Mouse (Mus musculus): ENCODE data around the gene Cplx3.
A peak's percentile ranks its signal among the peaks of the same experiment; 100 is the strongest.

Gene Cplx3

DNA sequence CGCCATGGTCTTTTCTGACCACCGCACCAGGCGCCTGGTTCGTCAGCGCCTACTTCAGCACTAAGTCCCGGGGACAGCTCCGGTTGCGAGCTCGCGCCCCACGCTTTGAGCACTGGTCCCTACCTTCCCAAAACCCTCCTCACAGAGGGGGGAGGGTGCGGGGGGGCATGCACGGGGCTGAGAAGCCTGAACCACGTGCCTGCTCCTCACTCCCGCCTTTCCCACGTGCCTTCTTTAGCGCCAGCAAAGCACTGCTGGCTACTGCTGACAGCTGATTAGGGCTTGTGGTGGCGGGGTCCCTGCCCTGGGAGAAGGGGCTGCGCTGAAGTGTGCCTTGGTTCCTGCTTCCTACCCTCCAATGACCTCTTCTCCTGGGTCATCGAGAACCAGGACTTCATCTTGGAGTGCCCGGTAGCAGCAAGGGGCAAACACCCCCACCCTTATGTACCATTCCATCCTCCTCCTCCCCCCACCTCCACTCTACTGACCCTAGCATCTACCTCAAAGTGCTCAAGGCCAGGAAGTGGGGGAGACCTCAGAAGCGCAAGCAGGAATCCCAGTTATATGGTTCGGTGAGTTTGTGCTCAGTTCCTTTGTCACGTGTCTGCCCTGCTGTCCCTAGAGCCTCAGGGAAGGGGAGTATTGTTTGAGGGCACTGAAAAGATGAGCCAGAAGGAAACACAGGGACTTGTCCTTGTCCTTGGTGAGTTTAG, at the start of gene Cplx3:
Gene Cplx3 (minus strand): TSS at position 143 of the 713 bp plus-strand sequence.
- Histone ChIP-seq H3K27me3 (ENCODE audit: control insufficient read depth, insufficient read depth, low read length, poor library complexity, severe bottlenecking) (no peaks in the 10 kb centered on the region), H3K36me3 (ENCODE audit: control insufficient read depth, insufficient read depth, low read length, poor library complexity, severe bottlenecking) (no peaks in the 10 kb centered on the region)
- peak; percentile 54 for DNase-seq (ENCODE audit: low read depth, low spot score)

DNA sequence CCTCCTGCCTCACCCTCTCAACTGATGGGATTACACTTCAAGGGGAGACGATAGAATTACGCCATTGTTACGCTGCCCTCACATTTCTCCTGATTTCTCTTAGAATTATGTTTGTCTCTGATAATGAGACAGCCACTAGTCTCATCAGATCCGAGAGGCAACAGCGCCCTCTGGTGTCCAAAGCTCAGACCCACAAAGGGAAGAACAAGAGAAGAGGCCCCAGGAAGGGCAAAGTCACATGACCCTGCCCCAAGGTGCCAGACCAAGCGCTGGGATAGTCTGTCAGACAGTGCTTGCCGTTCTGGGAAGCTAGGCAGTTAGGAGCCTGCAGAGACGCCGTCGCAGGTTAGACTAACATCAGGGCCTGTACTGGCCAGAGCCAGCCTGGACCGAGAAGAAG, 49.7 kb upstream of the Cplx3 start:
- Histone ChIP-seq H3K27me3 (ENCODE audit: control insufficient read depth, insufficient read depth, low read length, poor library complexity, severe bottlenecking) (no peaks in the 10 kb centered on the region), H3K36me3 (ENCODE audit: control insufficient read depth, insufficient read depth, low read length, poor library complexity, severe bottlenecking) (no peaks in the 10 kb centered on the region)
- DNase-seq (ENCODE audit: low read depth, low spot score): peak; percentile 96

DNA sequence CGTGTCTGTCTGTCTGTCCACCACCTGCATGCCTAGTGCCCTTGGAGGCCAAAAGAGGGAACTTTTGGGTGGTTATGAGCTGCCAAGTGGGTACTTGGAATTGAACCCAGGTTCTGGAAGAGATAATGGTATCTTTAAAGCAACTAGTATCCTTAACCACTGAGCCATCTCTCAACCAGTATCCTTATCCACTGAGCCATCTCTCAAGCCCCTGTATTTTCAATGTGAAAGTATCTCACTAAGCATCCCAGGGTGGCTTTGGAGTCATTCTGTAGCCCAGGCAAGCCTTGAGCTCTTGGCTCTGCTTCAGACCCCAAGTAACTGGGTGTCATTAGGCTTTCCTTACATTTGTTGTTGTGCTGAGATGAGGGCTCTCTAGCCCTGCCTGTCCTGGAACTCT, 48.9 kb upstream of the Cplx3 start:
- Histone ChIP-seq H3K36me3 (ENCODE audit: control insufficient read depth, insufficient read depth, low read length, poor library complexity, severe bottlenecking) (no peaks in the 10 kb centered on the region), H3K27me3 (ENCODE audit: control insufficient read depth, insufficient read depth, low read length, poor library complexity, severe bottlenecking) (no peaks in the 10 kb centered on the region)
- DNase-seq (ENCODE audit: low read depth, low spot score): no peak

DNA sequence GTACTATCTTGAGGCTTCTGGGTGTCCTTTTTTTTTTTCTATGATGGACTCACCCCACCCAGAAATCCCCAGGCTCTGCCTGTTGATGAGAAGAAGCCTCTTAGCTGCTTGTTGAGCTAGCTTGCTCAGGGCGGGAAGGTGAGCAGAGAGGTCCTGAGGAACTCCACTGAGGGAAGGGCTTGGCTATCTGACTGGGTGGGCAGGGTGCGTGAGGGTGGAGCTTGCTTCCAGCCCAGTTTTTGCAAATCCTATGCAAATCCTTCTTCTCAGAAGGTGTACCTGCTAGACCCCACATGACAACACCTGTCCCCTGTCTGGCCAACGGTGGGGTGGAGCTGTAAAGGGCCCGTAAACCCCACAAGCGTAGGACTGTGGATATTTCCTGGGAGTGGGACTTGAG, 47.2 kb upstream of the Cplx3 start, which contains the start of gene Csk:
Gene Csk (minus strand): TSS at position 349 of the 400 bp plus-strand sequence.
- DNase-seq (ENCODE audit: low read depth, low spot score): no peak
- Histone ChIP-seq H3K27me3 (ENCODE audit: control insufficient read depth, insufficient read depth, low read length, poor library complexity, severe bottlenecking) (no peaks in the 10 kb centered on the region), H3K36me3 (ENCODE audit: control insufficient read depth, insufficient read depth, low read length, poor library complexity, severe bottlenecking) (peaks cover 3% of the 10 kb centered on the region; the same call in 1 of the 2 replicates)

DNA sequence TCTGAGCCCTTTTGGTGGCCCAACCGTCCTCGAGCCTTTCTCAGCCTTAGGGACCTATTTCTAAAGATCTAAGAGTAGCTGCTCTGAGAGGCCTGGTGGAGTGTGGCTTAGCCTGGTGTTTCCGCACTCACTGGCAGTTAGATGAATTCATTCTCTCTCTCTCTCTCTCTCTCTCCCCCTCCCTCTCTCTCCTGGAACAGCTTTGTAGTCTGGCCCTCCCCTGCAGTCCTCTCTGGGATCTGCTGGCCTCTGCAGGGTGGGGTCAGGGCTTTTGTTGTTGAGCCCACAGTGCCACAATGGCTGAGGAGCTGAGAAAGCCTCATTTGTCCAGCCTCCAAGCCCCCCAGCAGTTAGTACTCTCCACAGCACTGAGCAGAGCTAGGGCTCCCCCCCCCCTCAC, 46.8 kb upstream of the Cplx3 start:
- Histone ChIP-seq H3K27me3 (ENCODE audit: control insufficient read depth, insufficient read depth, low read length, poor library complexity, severe bottlenecking) (no peaks in the 10 kb centered on the region), H3K36me3 (ENCODE audit: control insufficient read depth, insufficient read depth, low read length, poor library complexity, severe bottlenecking) (peaks cover 3% of the 10 kb centered on the region; the same call in 1 of the 2 replicates)
- DNase-seq (ENCODE audit: low read depth, low spot score): no peak

DNA sequence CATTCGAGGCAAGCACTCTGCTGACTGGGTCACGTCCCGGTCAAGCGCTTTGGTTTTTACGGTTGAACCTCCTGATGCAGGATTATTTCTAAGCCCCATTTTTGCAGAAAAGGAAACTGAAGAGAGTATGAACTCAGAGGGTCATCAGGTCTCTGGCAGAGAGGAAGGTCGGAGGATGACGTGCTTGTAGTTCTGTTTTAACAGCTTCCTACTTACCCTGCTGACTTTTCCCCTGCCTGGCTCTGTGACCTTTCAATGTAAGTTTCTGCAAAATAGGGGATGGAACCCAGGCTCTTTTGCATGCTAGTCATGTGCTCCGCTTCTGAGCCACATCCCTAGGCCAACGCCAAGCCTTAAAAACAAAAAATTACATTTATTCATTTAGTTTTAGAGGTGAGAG, 46.3 kb upstream of the Cplx3 start:
- peak; percentile 70 for DNase-seq (ENCODE audit: low read depth, low spot score)
- Histone ChIP-seq H3K27me3 (ENCODE audit: control insufficient read depth, insufficient read depth, low read length, poor library complexity, severe bottlenecking) (no peaks in the 10 kb centered on the region), H3K36me3 (ENCODE audit: control insufficient read depth, insufficient read depth, low read length, poor library complexity, severe bottlenecking) (peaks cover 3% of the 10 kb centered on the region; the same call in 1 of the 2 replicates)

DNA sequence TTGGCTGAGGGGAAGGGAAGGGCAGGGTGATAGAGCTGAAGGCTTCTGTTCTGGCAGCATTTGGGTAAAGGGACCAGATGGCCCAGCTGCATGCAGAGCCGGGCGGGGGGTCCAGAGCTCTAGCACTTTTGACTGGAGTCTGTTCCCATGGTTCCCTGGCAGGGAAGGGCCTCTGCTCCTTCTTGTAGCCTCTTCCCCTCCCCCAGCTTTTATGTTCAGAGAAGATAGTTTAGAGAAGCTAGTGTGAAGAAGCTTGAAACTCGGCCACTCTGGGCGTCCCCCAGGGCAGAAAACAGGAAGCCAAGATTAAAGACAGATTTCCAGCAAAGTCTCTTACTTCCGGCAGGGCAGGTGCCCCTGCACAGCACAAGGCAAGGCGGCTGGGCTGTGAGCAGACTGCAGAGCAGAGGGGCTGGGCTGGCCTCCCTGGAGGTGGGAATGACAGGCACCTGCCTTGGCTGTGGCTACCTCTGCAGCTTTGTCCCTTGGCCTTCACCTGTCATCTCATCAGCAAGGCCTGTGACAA, 44.8 kb upstream of the Cplx3 start:
- DNase-seq (ENCODE audit: low read depth, low spot score): peak; percentile 76
- Histone ChIP-seq H3K36me3 (ENCODE audit: control insufficient read depth, insufficient read depth, low read length, poor library complexity, severe bottlenecking) (peaks cover 3% of the 10 kb centered on the region; the same call in 1 of the 2 replicates), H3K27me3 (ENCODE audit: control insufficient read depth, insufficient read depth, low read length, poor library complexity, severe bottlenecking) (no peaks in the 10 kb centered on the region)

DNA sequence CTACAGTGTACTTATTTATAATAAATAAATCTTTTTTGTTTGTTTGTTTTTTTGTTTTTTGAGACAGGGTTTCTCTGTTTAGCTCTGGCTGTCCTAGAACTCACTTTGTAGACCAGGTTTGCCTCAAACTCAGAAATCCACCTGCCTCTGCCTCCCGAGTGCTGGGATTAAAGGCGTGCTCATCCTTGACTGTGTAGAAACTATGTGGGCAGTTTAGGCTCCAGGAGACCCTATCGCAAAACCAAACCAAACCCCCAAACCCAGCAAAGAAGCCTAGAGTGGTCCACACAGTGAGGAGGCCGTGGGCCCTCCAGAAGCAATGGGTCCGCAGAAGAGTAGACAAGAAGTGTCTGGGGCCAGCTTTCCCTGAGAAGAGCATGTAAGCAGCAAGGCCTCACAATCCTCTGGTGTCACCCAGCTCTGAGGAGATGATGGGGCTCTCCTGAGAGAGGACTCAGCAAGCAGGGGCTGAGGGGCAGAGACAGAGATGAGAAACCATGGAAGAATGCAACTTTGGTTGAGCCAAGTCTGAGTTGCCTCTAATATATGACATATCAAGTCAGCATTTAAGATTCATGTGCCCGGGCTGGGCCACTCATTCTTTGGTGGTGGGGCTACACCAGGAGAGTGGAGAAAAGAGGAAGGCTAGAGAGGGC, 44.2 kb upstream of the Cplx3 start:
- peaks cover 3% of the 10 kb centered on the region; the same call in 1 of the 2 replicates for H3K36me3 ChIP-seq (ENCODE audit: control insufficient read depth, insufficient read depth, low read length, poor library complexity, severe bottlenecking)
- H3K27me3 ChIP-seq (ENCODE audit: control insufficient read depth, insufficient read depth, low read length, poor library complexity, severe bottlenecking): no peaks in the 10 kb centered on the region
- DNase-seq (ENCODE audit: low read depth, low spot score): no peak

DNA sequence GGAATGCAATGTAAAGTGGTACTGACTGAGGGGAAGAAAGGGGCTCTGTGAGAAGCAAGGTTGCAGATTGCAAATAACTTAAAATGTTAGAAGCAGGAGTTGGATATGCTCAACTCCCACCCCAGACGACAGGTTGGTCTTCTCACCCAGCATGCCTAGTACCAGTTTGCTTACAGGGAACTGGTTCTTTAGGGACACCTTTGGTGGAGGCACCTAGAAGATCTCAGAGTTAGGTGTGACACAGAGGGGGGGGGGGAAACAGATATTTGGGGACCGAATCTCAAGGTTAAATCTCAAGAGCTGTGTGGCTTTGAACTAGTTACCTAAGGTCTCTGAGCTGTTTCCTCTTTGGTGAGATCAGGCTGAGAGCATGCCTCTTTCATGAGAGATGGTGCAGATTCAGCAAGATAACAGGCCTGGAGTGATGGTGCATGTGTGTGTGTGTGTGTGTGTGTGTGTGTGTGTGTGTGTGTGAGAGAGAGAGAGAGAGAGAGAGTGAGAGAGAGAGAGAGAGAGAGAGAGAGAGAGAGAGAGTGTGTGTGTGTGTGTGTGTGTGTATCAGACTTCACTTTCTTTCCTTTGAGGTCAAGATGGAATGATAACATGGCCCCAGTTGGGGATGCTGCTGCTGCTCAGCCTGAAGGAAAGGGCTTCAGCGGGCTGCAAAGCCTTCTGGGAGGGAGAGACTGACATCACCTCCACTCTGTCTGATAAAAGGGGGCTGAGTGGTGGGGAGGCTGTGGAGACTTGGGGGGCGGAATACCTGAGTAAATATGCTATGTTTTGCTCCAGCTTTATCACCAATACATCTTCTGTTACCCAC, 41.4 kb upstream of the Cplx3 start:
- no peak for DNase-seq (ENCODE audit: low read depth, low spot score)
- peaks cover 3% of the 10 kb centered on the region; the same call in 1 of the 2 replicates for H3K36me3 ChIP-seq (ENCODE audit: control insufficient read depth, insufficient read depth, low read length, poor library complexity, severe bottlenecking)
- no peaks in the 10 kb centered on the region for H3K27me3 ChIP-seq (ENCODE audit: control insufficient read depth, insufficient read depth, low read length, poor library complexity, severe bottlenecking)

DNA sequence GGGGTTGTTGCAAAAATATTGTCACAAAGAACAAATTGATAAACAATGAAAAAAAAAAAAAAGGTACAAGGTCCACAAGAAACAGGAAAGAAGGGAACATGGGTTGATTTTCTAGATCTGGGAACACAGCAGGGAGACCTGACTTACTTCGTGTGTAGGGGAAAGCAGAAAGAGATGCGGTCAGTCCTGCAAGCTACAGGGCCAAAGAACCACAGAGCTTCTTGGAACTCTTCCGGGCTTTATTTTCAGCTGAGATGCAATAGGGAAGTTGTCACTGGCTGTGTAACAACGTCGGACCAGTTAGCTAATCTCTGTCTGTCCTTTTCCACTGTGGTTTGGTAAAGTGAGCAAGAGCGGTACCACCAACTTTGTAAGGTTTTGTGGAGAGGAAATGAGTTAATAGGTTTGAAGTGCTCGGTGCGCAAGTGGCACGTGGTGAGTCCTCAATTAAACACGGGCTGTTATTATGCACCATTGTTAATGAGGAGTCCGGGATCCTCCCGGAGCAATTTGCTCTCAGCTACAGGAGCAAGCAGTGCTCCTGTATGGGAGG, 40.5 kb upstream of the Cplx3 start:
- peaks cover 3% of the 10 kb centered on the region; the same call in 1 of the 2 replicates for H3K36me3 ChIP-seq (ENCODE audit: control insufficient read depth, insufficient read depth, low read length, poor library complexity, severe bottlenecking)
- no peaks in the 10 kb centered on the region for H3K27me3 ChIP-seq (ENCODE audit: control insufficient read depth, insufficient read depth, low read length, poor library complexity, severe bottlenecking)
- peak; percentile 76 for DNase-seq (ENCODE audit: low read depth, low spot score)

DNA sequence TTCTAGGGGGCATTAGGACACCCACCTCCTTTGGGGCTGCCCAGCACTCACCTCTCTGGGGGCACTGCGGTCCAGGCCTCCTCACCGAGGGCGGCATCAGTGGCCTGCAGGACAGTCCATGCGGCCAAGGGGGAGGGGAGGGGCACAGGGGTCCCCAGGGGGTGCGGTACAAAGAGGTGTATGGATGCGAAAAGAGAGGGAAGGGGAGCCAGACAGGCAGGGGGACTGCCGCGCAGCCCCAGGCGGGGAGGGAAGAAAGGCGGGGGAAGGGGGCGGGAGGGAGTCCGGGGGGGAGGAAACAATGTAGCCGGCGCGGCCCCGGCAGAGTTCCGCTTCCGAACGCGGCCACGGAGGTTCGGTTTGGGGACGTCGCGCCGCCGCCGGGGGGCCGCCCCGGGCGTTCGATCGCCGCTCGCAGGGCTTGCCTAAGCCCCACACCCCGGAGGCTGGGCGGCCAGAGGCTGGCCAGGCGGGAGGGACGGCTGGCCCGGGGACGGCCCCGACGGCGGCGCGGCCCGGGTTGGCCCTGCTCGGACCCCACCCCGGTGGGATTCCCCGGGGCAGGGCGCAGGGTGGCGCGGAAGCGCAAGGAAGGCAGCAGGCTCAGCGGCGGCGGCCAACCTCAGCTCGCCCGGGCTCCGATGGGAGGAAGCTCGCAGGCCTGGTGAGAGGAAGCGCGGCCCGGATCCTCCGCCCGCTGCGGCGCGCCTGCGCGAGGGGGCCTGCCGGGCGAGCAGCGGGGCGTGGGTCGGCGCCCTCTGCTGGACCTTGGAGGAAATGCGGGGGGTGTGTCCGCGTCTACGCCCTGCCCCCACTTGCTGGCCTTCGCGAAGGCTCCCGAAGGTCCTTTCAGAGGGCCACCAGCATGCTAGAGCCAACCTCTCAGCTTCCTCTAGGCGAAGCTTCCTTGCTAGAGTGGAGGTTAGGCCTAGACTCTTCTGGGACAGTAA, 39.1 kb upstream of the Cplx3 start:
- DNase-seq (ENCODE audit: low read depth, low spot score): peak; percentile 97
- no peaks in the 10 kb centered on the region for H3K27me3 ChIP-seq (ENCODE audit: control insufficient read depth, insufficient read depth, low read length, poor library complexity, severe bottlenecking)
- peaks cover 3% of the 10 kb centered on the region; the same call in 1 of the 2 replicates for H3K36me3 ChIP-seq (ENCODE audit: control insufficient read depth, insufficient read depth, low read length, poor library complexity, severe bottlenecking)

DNA sequence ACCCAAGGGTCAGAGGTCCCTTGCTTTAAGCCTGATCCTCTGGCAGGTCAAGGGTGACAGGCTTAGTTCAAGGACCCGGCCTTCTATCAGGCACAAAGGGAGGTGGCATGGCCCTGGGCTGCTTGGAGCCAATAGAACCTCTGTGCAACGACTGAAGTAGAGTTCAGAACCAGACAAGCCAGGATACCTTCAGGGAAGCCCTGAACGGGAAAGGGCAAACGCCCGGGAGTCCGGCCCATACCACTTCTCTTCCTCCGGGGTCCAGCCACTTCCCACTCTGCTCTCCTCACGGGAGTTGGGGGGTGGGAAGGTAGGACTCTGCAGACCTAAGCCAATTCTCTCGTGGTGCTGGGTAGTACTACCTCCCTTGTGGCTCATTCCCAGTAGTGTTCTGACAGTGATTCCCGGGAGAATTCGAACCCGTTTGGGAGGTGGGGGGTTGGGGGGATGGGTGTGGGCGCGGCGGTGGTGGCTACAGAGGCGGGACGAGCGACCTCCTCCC, 38.4 kb upstream of the Cplx3 start:
- H3K27me3 ChIP-seq (ENCODE audit: control insufficient read depth, insufficient read depth, low read length, poor library complexity, severe bottlenecking): no peaks in the 10 kb centered on the region
- peaks cover 3% of the 10 kb centered on the region; the same call in 1 of the 2 replicates for H3K36me3 ChIP-seq (ENCODE audit: control insufficient read depth, insufficient read depth, low read length, poor library complexity, severe bottlenecking)
- peak; percentile 38 for DNase-seq (ENCODE audit: low read depth, low spot score)

DNA sequence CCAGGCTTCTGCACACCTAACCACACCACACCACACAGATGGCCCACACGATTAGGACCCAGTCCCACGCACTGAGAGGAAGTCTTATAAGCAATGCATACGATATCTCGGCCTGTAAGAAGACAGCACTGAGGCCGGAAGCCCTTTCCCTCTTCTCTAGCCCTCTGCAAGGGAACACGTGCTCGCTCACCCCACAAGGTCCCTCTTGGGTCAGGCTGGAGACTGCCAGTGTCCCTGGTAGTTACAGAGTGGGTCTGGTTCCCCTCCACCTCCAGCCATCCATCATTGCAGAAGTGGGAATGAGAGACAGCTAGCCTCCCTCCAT, 37.7 kb upstream of the Cplx3 start:
- Histone ChIP-seq H3K36me3 (ENCODE audit: control insufficient read depth, insufficient read depth, low read length, poor library complexity, severe bottlenecking) (peaks cover 3% of the 10 kb centered on the region; the same call in 1 of the 2 replicates), H3K27me3 (ENCODE audit: control insufficient read depth, insufficient read depth, low read length, poor library complexity, severe bottlenecking) (no peaks in the 10 kb centered on the region)
- DNase-seq (ENCODE audit: low read depth, low spot score): peak; percentile 42

Data from splenic B cell, adult 2 months (primary cell).